Mouse (Mus musculus) A20 (cell line): ENCODE results near the gene Atxn2.
A peak's percentile ranks its signal among the peaks of the same experiment; 100 is the strongest.
"Not testable (repeated sequence)": the region's sequence is repeated elsewhere in the genome, so short reads cannot be mapped to it uniquely, and the experiment has no call there.

Source experiments
- DNase-seq: peaks from one replicate; pipeline ENCODE4 v3.0.0-alpha.2; 2011; ENCODE audit warnings: low read depth, low spot score

Atxn2 gene

DNA sequence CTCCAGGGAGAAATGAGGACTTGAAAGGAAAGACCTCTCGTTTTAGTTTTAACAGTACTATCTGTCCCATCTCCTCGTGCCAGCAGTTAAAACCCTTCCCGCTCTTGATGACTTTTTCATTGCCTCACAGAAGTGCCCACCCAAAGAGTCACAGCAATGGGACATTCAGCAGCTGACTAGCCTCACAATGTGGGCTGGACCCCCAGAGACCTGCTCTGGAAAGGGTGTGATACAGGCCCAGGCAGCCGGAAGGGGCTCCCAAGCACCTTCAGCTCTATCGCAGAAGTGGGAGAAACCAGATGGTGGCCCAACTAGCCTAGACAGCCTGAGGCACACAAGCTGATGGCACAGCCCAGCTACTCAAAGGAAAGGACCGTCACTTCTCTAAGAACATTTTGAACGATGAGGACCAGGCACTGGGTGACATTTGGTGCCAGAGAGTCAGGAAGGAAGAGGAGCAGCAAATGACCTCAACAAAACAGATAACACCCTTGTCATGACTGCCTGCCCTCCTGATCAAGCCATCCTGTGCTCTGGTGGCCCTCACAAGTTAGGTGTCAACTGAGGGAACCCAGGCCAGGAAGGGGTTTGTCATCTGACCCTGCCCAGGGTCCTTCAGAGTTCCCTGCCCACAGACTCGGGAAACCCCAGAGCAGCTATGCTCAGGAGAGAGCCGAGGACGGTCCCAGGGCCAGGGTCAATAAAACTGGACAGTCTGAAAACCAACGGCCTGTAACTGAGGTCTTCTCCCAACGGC lies 124.0 kb downstream of the Atxn2 start:
- peak; percentile 57 for DNase-seq

DNA sequence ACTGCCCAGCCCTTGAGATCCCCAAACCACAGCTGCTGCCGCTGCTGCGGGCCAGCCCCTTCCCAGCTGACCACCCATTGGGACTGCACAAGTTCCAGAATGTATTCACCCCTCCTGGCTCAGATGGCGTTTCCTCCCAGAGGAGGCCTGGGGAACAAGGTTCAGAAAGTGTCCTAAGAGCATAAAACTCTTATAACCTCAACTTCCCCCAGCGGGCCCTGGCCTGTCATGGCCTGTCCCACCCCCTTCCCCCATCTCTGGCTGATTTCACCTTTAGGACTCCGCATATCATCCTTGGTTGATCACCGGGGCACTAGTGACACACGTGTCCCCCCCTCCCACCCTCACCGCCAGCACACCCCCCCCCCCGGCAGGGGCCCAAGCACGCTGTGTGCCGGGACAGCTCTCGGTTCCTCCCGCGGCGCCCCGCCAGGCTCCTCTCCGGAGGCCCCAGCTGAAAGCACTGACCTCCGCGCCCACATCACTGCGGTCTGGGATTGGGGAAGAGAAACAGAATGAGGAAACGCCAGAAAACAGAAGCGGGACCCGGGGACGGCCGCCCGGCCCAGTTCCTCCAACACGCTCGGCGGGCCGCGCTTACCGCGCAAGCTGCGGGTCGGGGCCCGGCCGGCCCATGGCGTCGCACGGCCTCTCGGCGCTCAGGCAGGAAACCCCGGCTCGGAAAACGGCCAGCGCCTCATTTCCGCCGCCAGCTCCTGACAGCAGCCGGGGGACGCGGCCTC lies 125.0 kb downstream of the Atxn2 start:
- peak; percentile 90 for DNase-seq

DNA sequence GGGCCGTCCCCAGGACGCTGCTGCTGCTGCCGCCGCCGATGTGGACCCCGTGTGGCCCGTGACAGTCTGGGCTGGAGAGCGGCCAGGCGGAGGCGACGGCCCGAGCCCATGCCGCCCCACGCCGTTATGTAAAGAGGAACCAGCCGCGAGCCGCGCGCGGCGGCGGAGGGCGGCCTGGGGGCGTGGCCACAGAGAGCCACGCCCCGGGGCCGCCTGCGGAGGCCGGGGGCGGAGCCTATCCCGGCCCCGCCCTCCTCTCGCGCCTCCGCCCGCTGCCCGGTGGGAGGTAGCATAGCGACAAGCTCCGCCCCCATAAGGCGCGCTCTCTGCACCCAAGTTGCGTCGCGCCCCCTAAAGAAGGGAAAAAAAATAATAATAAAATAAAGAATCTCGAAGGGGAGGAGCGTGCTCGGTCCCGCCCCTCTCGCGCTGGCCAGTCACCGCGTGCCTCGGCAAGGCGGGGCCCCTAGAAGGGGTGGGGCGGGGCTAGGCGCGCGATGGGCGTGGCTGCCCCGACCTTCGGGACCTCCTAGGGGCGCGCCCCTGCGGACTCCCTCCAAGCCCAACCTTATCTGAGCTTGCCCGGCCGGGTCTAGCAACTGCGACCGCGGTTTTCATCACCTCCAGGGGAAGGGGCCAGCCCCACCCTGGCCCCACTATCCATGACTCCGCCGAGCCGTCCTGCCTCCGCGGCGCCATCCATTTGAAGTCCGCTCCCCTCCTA lies 125.7 kb downstream of the Atxn2 start:
- peak; percentile 98 for DNase-seq

DNA sequence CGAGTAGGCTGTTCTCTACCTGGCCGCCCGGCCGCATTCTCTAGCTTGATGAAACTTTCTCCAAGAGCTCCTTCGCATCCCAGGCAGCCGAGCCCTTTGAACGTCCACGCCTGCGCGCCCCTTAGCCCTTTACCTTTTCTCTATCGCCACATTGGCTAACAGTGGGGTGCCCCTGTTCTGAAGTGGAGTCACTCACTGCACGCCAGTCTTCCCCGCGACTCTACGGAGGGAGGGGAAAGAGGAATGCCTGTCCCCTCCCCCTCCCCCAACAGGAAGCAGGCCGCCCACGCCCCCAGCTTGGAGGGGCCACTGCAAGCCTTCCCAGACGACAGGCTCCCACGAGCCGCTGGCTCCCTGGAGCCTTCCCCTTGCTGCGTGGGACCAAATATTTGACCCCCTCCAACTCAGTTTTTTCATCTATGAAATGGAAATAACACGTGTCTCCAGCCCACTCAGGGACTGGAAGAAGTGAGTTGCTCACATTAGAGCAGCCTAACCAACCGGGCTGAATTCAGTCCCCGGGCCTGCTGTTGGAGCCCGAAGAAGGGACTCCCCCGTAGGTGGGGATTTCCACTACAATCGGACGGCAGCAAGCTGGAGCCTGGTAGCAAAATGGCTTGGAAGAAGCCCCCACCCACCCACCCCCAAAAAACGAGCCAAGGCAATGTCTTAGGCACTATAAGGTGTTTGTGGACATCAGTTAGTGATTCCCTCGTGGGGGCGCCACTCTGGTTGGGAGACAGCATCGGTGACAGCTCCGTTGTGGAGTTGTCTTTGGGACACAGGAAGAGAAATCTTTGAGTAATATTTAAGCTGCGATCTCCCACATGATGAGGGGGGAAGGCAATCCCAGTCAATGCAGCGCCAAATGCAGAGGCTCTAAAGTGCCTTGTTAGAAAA lies 126.6 kb downstream of the Atxn2 start, which contains the start of gene Sh2b3:
TSS of gene Sh2b3 (minus strand) at position 206 of the 900 bp plus-strand sequence.
- peak; percentile 84 for DNase-seq

DNA sequence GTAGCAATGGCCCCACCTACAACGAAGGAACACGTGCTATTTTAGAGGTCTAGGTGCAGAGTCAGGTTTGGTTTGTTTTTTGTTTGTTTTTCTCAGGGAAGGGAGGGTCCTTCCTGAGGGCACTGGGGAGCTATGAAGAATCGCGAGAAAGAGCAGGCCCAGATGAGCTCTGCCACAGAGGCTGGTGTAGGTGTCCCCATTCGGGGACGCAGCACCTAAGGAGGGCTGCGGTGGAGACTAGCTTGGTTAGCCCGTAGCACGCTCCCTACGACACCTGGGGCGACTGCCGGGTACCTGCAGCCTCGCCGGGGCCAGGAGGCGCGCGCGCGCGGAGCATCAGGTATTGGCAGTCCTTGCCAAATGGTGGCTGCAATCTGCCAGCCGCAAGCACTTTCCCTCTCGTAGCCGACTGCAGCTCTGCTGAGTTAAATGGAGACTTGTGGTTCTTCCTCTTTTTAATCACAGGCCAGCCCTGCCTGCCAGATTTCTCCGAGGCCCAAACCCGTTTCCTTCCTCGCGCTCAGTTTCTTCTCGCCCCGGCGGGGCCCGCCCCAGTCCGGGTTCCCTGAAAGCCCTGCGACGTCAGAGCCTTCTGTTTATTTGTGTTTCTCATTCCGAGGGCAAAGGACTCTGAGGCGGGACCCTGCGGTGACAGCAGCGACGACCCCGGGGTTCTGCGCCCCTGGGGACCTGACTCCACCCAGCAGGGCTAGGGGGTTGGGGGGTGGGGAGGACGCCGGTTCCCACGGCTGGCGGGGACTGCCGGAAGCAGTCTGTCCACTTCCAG lies 127.4 kb downstream of the Atxn2 start:
- peak; percentile 92 for DNase-seq

DNA sequence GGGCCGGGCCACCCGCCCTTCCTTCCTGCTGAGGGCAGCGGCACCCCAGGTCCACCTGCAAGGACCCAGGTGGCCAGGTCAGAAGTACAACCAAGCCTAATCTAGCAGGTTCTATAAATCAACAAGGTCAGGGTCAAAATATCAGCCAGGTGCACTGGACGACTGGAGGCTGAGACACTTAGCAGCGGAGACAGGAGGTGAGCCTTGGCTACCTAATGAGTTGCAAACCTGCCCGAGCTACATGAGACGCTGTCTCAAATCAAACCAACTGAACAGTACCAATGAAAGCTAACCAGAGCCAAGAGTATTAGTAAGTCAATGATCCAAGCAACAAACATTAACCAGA lies 128.0 kb downstream of the Atxn2 start:
- no peak for DNase-seq

DNA sequence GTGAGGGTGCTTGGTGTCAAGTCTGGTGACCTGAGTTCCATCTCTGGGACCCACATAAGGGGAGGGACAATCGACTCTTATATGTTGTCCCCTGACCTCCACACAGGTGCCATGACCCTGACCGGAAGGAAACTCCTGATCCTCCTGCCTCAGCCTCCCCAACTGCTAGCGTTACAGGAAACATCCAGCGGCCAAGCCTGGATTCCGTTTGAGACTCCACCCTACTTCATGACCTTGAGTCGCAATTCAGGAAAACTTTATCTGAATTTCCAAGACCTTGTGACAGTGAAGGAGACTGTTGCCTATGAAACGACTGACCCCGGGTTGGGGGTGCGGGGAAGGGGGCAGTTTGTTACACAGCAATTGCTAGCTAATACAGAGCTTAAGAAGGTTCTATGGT lies 130.4 kb downstream of the Atxn2 start:
- DNase-seq: no peak

DNA sequence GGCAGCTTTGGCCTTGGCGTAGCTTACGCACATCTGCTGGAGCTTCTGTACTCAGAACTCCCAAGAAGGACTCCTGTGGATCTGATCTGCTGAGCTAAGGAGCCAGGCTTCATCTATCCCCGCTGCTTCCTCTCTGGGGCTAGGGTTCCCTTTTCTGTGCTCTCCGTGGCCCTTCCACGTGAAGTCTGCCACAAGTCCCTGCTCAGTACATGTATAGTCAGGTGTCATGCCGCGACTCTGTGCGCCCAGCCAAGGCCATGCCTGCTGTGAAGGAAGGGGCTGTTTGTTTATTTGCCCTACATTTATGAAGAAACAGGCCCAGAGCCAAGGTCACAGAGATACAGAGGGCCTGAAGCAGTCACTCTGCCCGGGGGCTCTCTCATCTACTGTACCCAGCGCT lies 130.8 kb downstream of the Atxn2 start:
- DNase-seq: peak; percentile 30

DNA sequence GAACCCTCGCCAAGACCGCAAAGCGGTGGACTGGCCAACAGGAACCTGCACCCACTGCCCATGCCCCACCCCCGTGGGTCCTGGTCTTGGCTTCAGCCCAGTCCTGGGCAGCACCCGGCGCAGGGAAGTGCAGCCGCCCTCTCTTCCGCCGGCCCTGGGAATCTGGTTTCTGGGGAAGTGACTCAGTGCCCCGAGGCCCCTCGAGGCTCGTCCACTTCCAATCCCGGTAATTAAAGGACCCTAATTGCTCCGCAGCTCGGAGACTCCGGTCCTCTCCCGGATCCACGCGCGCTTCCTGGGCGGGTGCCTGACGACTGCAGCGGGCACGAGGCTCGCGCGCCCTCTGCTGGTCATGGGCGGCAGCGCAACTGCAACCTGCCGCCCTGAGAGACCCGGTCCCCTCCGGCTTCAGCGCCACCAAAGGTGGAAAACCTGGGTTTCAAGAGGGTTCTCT lies 131.6 kb downstream of the Atxn2 start:
- DNase-seq: peak; percentile 89

DNA sequence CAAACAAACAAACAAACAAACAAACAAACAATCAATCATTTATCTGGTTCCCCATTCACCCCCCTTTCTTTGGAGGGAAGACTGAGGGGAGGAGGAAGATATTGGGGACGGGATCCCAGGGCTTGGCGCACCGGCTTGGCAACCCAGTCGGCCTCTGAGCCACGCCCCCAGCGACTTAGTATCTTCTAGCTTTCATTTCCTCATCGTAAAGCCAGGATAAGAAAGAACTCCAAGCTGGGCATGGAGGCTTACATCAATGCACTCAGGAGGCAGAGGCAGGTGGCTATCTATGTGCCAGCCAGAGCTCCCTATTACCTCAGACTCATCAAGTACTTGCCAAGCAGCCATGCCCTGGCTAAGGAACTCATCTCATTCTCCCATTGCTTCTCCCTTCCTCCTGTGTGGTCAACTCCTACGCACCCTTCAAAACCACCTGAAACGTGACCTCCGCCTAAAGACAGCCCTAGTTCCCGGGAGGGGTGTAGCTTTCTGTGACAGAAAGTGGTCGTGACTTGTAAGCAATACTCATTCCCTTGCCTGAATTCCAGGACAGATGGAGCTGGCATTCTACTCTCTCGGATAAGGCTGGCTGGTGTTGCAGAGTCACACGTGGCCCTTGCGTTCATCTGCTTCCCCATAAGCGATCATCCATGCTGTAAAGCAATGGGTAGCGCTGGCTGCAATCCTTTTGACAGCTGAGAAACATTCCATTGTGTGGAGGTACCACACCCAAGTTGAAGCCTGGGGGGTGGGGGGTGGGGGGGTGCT lies 132.2 kb downstream of the Atxn2 start:
- DNase-seq: peak; percentile 87

DNA sequence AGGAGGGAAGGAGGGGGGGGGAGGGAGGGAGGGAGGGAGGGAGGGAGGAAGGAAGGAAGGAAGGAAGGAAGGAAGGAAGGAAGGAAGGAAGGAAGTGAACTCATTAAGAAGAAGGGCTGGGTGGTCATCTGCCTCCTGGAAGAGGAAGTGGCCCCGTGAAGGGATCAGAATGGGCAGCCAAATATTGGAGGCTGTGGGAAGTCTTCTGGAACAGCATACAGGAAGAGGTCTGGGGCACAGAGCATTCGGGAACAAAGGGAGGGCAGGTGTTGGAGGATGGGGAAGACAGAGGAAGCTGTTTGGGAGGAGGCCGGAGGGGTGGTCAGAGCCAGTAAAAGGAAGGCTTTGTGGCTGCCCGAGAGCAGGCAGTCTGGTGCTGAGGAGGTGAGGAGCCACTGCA lies 134.2 kb downstream of the Atxn2 start:
- no peak for DNase-seq

DNA sequence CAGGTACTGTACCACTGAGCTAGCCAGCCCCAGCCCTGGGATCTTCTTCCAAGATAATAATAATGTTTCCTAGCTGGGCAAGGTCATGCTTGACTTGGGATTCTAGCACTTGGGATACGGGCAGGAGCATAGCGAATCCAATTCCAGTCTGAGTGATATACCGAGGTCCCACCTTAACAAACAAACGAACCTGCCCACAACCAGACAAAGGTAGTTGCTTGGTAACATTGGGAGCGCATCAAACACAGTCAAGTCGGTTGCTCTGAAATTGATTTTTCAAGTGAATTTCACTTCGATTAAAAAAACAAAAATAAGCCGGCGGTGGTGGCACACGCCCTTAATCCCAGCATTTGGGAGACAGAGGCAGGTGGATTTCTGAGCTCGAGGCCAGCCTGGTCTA lies 135.2 kb downstream of the Atxn2 start:
- no peak for DNase-seq

DNA sequence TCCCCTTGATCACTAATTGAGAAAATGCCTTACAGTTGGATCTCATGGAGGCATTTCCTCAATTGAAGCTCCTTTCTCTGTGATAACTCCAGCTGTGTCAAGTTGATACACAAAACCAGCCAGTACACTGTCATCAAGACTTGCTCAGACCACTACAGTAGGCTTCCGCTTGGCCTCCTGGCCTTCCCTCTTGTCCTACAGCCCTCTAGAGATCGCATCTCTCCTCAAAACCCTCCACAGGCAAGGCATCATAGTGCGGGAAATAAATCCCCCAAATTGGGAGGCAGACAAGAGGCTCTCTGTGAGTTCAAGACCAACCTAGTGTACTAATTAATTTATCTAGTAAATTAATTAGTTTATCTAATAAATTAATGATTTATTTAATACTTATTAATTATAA lies 136.1 kb downstream of the Atxn2 start:
- DNase-seq: not testable (repeated sequence)

DNA sequence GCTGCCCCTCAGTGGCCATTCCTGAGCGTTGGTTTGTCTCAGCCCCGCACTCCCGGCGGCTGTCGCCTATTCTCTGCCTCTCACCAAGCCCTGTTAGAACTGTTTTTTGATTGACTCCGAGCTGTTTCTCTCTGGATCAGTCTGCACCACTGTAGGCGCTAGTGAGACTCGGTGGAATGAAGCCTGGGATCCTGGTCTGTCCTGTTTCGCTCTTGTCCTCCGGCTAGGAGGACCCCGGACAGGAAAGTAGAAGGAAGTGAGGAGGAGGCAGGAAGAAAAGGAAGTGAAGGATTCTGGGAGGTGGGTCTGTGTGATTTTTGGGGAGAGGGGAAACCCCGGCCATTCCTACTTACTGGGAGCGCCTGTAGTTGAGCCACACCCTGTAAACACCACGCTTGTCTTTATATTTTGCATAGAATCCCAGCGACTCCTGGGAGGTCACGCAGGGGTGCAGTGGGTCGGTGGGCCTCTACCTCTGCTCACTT lies 136.9 kb downstream of the Atxn2 start:
- DNase-seq: peak; percentile 59

DNA sequence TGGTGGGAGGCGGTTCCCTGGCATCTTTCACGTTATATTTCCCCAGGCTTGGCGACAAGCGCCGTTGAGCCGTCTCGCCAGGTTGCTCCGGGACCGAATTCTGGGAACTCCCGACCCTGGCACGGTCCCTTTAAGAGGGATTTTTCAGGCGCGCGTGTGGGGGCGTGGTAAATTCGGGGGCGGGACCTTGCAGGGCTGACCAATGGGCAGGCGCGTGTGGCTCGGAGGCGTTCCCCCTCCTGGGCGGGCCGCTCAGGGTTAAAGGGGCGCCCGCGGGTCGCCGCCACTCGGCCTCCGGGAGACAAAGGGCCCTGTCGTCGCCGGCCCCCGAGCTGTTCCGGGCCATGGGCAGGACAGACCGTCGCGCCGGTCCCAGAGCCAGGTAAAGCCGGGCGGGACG lies 137.6 kb downstream of the Atxn2 start, which contains the start of gene Pheta1:
TSS of gene Pheta1 (plus strand) at position 242 of the 400 bp plus-strand sequence.
- DNase-seq: peak; percentile 93

DNA sequence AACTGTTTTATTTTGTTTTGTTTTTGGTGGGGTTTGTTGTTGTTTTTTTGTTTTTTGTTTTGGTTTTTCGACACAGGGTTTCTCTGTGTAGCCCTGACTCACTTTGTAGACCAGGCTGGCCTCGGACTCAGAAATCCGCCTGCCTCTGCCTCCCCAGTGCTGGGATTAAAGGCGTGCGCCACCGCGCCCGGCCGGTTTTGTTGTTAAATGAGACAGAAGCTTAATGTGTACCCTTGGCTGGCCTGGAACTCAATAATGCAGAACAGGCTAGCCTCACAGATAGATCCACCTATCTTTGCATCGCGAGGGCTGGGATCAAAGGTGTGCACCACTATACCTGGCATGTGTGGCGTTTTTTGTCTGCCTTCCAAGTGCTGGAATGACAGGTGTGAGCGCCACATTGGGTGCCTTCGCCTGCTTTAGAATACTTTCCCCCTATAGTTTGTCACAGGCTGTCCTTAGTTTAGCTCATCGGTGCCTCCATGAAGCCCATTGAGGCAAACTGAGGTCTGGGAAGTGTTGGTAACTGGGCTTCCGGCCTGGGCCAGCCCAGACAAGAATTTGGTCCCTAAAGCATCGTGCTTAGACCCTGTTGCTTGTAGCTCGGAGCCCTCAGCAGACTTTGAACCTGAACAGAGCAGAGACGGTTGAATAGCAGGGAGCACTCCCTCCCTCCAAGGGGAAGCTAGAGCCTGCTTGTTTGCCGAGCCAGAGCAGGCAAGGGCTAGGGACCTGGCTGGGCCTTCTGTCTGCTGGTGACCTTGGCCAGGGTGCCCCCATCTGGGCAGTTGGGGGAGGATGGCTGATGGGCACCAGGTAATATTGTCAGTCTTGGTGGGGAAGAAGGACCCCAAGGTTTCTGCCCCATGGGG lies 138.6 kb downstream of the Atxn2 start:
- DNase-seq: no peak

DNA sequence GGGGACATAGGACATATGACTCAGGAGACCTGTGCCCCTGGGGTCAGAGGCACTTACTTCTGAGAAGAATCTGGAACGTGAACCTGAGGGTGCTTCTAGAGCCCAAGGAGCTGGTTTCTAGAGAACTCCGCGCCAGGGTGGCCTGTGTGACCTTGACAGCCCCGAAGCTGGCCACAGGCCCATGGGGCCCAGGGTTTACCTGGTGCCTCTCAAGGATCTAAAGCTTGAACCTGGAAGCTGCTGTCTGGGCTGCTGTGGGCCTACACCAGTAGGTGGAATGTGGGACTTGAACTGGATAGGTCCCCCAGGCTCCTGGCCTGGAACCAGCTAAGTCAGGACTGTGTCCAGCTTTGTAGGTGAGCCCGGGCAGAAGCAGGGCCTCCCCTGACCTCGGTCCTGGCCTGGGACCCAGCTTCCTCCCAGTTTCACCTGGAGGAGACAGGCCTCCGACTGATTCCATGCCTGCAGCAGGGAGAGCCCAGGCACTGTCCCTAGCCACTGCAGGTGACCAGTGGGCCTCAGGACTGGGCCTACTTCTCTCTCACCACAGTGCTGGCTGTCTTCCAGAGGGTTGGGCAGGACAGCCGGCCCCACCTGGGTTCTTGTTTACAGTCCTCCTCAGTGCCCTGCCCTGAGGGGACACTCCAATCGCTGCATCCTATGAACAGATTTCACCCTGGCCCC lies 142.4 kb downstream of the Atxn2 start:
- no peak for DNase-seq

DNA sequence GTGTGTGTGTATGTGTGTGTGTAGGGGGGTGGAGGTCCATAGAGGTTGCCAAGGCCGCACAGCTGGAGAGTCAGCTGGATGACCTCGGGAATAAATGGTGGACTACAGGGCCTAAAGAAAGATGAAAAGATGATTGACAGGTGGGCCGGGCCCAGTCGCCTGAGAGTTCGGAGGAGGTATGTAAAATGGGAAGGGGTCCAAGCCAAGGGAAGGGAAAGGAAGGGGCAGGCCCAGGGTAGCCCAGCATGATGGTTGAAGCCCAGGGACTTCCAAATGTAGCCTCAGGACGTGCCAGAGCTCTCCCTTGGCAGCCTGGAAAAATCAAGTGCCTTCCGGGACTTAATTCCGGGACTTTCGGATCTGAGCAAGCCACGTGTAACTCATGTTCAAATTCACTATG lies 143.6 kb downstream of the Atxn2 start:
- no peak for DNase-seq
